Mouse (Mus musculus) testis, postnatal 14 days (tissue): ENCODE measurements around the gene Gm10964.
"Not testable (repeated sequence)": the region's sequence is repeated elsewhere in the genome, so short reads cannot be mapped to it uniquely, and the experiment has no call there.

Experiments
- DNase-seq: peaks from one replicate; pipeline ENCODE4 v3.0.0; 2021; ENCODE audit warnings: low spot score

Gene Gm10964

GRCm38 (mm10) chr3:103779183-103779582 lies 40.0 kb downstream of the Gm10964 start:
- DNase-seq: no peak

GRCm38 (mm10) chr3:103780271-103780670 lies 41.1 kb downstream of the Gm10964 start:
- DNase-seq: no peak

- DNase-seq: no peak
These were observed 41.6 kb downstream of the Gm10964 start for GRCm38 (mm10) chr3:103780777-103781176.

- DNase-seq: no peak
These were observed 43.9 kb downstream of the Gm10964 start for GRCm38 (mm10) chr3:103782844-103783609.

- no peak for DNase-seq
These were observed 48.1 kb downstream of the Gm10964 start for GRCm38 (mm10) chr3:103787225-103787624.

GRCm38 (mm10) chr3:103789096-103789495 lies 49.9 kb downstream of the Gm10964 start:
- no peak for DNase-seq

GRCm38 (mm10) chr3:103789891-103790345 lies 50.8 kb downstream of the Gm10964 start:
- no peak for DNase-seq

- DNase-seq: peak; percentile 67
These were observed 51.4 kb downstream of the Gm10964 start for GRCm38 (mm10) chr3:103790346-103791145.

- DNase-seq: peak; percentile 92
These were observed 52.3 kb downstream of the Gm10964 start, which contains the start of gene Hipk1 for GRCm38 (mm10) chr3:103791230-103792110. Gene Hipk1 (minus strand): TSS chr3:103791563.

GRCm38 (mm10) chr3:103792111-103792406 lies 52.9 kb downstream of the Gm10964 start:
- not testable (repeated sequence) for DNase-seq

- no peak for DNase-seq
These were observed 53.4 kb downstream of the Gm10964 start for GRCm38 (mm10) chr3:103792566-103792965.
